Mouse (Mus musculus): ENCODE data around the gene Ctdsp1.

- no peak for TF ChIP-seq CTCF (IDR thresholded peaks at IDR 0.05; ENCODE audit: low read depth)
- no peak for TF ChIP-seq EP300 (optimal IDR thresholded peaks at IDR 0.05)
These were observed 48.1 kb upstream of the Ctdsp1 start for GRCm38 (mm10) chr1:74343161-74343560.

All from stomach, postnatal 0 days (tissue).